8 mouse cellular contexts compared by ENCODE assay signal in genomic region chr12:17175531-17175951, GRCm38 (mm10). TPM values are rescaled to one million over a fixed set of nuclear protein-coding genes. Genes with fewer than 3 reads are reported as not detected.
A peak's percentile ranks its signal among the peaks of the same experiment; 100 is the strongest.
DNase-seq lines count a peak whose midpoint lies in the region; ATAC-seq and TF ChIP-seq lines count a peak whose summit lies in the region.

No protein-coding gene starts in this region.

- H3K27me3 ChIP-seq in kidney, adult 2 months (replicated peaks; ENCODE audit: control insufficient read depth, insufficient read depth, low read length): no peaks in the 10 kb centered on the region
- peaks cover 55% of the 10 kb centered on the region for H3K27me3 ChIP-seq in forebrain, embryonic 10.5 days (ENCODE audit: poor library complexity, severe bottlenecking)
- peaks cover 43% of the 10 kb centered on the region for H3K27me3 ChIP-seq in limb, embryonic 13.5 days
- H3K27me3 ChIP-seq in stomach, embryonic 14.5 days (ENCODE audit: control insufficient read depth, insufficient read depth, low read length): peaks cover 15% of the 10 kb centered on the region

- H3K4me2 ChIP-seq in limb, embryonic 13.5 days (replicated peaks): peak overlapping the region; percentile 99
- peak overlapping the region; percentile 96 for H3K4me2 ChIP-seq in stomach, embryonic 14.5 days (replicated peaks; ENCODE audit: low read depth, low read length)

- H3K9ac ChIP-seq in limb, embryonic 13.5 days: peak overlapping the region; percentile 73
- H3K9ac ChIP-seq in stomach, embryonic 14.5 days (replicated peaks; ENCODE audit: low read depth, low read length): 0 out of 2 replicates have a peak overlapping the region, but pooled peaks have one; percentile 4

- ATAC-seq in limb, embryonic 13.5 days (ENCODE audit: low FRiP score, low read depth): no peak
- 0 out of 2 replicates have a peak, but pooled peaks have one; percentile 17 for ATAC-seq in stomach, embryonic 14.5 days (ENCODE audit: insufficient number of reproducible peaks, insufficient read depth, low FRiP score, low read depth)

- no peak for TF ChIP-seq POLR2A in kidney, adult 2 months (IDR thresholded peaks at IDR 0.05; ENCODE audit: low read depth, low read length)

- no peak overlapping the region for H3K4me3 ChIP-seq in kidney, adult 2 months (ENCODE audit: insufficient read depth, low read depth, low read length)
- peak overlapping the region; percentile 69 for H3K4me3 ChIP-seq in forebrain, embryonic 10.5 days
- peak overlapping the region; percentile 55 for H3K4me3 ChIP-seq in limb, embryonic 13.5 days
- H3K4me3 ChIP-seq in stomach, embryonic 14.5 days (ENCODE audit: low read depth, low read length): peak overlapping the region; percentile 44

- H3K9me3 ChIP-seq in forebrain, embryonic 10.5 days: no peaks in the 10 kb centered on the region
- no peaks in the 10 kb centered on the region for H3K9me3 ChIP-seq in limb, embryonic 13.5 days
- no peaks in the 10 kb centered on the region for H3K9me3 ChIP-seq in stomach, embryonic 14.5 days (ENCODE audit: control insufficient read depth, low read depth, low read length)

- H3K4me1 ChIP-seq in kidney, adult 2 months (ENCODE audit: control insufficient read depth, insufficient read depth, low read length): no peaks in the 10 kb centered on the region
- H3K4me1 ChIP-seq in forebrain, embryonic 10.5 days: peaks cover 18% of the 10 kb centered on the region
- peaks cover 10% of the 10 kb centered on the region for H3K4me1 ChIP-seq in limb, embryonic 13.5 days
- no peaks in the 10 kb centered on the region for H3K4me1 ChIP-seq in stomach, embryonic 14.5 days (ENCODE audit: control insufficient read depth, insufficient read depth, low read length)

- TF ChIP-seq CTCF in kidney, adult 2 months (conservative IDR thresholded peaks at IDR 0.05; ENCODE audit: insufficient read depth, insufficient read length, low read depth, low read length): no peak

- H3K27ac ChIP-seq in kidney, adult 2 months (ENCODE audit: insufficient read depth, low read depth, low read length): no peak overlapping the region
- H3K27ac ChIP-seq in forebrain, embryonic 10.5 days: peak overlapping the region; percentile 83
- no peak overlapping the region for H3K27ac ChIP-seq in limb, embryonic 13.5 days
- no peak overlapping the region for H3K27ac ChIP-seq in stomach, embryonic 14.5 days (ENCODE audit: low read length)

- DNase-seq in kidney, adult 2 months: peak; percentile 1
- DNase-seq in kidney, adult 9 months: no peak
- peak; percentile 18 for DNase-seq in Muller cell, postnatal 12 days (ENCODE audit: inconsistent ontology term)
- DNase-seq in forebrain, embryonic 10.5 days (ENCODE audit: extremely low spot score, low spot score): peak; percentile 21
- DNase-seq in urinary bladder, postnatal 36 days (ENCODE audit: low spot score in 2 of 2): no peak
- DNase-seq in urinary bladder, adult 2 months (ENCODE audit: low spot score): no peak

- WGBS in kidney, adult 2 months: 11% methylated on average over 25 of the region's 25 CpGs
- 22% methylated on average over 25 of the region's 25 CpGs for WGBS in forebrain, embryonic 10.5 days
- WGBS in limb, embryonic 13.5 days: 22% methylated on average over 25 of the region's 25 CpGs
- WGBS in stomach, embryonic 14.5 days: 20% methylated on average over 25 of the region's 25 CpGs

- H3K36me3 ChIP-seq in kidney, adult 2 months (ENCODE audit: control insufficient read depth, insufficient read depth, low read length): no peaks in the 10 kb centered on the region
- H3K36me3 ChIP-seq in forebrain, embryonic 10.5 days (replicated peaks): no peaks in the 10 kb centered on the region
- H3K36me3 ChIP-seq in limb, embryonic 13.5 days: no peaks in the 10 kb centered on the region
- no peaks in the 10 kb centered on the region for H3K36me3 ChIP-seq in stomach, embryonic 14.5 days (ENCODE audit: control insufficient read depth, insufficient read depth, low read length)

RNA-seq across cellular contexts. Expression of gene Kcnf1, which starts 1.1 kb away (rescaled TPM):
- polyA plus RNA-seq in kidney, adult 2 months (2012; rRNA removed): 0.86 and 1.0 TPM in 2 replicates
- polyA plus RNA-seq in forebrain, embryonic 10.5 days (2016; fragmentation: Nextera tagmentation; extraction: Ambion mirVana): 0.50 and 0.62 TPM in 2 replicates
- 0.63 and 0.80 TPM in 2 replicates for polyA plus RNA-seq in limb, embryonic 13.5 days (2015; fragmentation: Nextera tagmentation; extraction: Ambion mirVana)
- 0.38 and 0.43 TPM in 2 replicates for polyA plus RNA-seq in stomach, embryonic 14.5 days (2014; fragmentation: Nextera tagmentation; extraction: Ambion mirVana)
- 64.0 and 68.7 TPM in 2 replicates for polyA plus RNA-seq in urinary bladder, adult 2 months (2012; rRNA removed)

Comparison
In these comparisons a context has a peak if more than half of its experiments do, and no peak if none do; other contexts are left out.
1. DNase-seq: peak in kidney, adult 2 months (single experiment), Muller cell, postnatal 12 days (single experiment) and forebrain, embryonic 10.5 days (single experiment); none in kidney, adult 9 months (single experiment), urinary bladder, postnatal 36 days (0 of 2) and urinary bladder, adult 2 months (single experiment).
2. RNA of gene Kcnf1, which starts 1.1 kb away (polyA plus RNA-seq): 64.0 to 68.7 TPM in urinary bladder, adult 2 months; 0.86 to 1.0 TPM in kidney, adult 2 months, 0.63 to 0.80 TPM in limb, embryonic 13.5 days, 0.50 to 0.62 TPM in forebrain, embryonic 10.5 days and 0.38 to 0.43 TPM in stomach, embryonic 14.5 days; every median in the first group is over 10 times any median in the second.